8 mouse cellular contexts compared by ENCODE assay signal in the genomic region with DNA sequence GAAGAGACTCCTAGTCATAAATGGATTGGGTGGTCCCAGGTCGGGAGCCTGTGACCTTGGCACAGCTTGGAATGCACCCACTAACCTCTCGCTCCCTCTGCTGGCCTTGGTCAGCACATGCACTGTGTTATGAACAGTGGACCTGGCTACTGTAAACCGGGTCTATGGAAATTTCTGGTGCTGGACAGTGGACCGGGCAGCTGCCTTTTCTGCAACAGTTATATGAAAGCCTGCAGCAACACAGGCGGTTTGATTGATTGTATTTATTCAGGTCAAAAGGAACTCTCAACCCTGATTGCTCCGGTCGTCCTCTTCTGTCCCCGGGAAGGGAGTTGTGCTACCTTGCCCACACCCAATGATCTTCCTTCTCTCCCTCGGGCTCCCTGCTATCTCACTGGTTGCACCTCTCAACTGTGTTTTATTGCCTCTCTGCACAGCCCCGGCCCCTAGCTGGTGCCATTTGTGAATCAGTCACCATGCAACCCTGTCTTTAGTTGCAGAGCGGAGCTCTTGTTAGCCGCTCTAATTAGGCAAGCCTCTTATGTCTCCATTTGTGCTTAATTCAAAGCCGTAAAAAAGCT.
DNase-seq lines count a peak whose midpoint lies in the region; ATAC-seq lines count a peak whose summit lies in the region.

No protein-coding gene starts in this region.

- no peak overlapping the region for H3K27ac ChIP-seq in heart, embryonic 16.5 days (ENCODE audit: low read length)
- H3K27ac ChIP-seq in stomach, embryonic 16.5 days (ENCODE audit: low read length), result no peak overlapping the region

- no peaks in the 10 kb centered on the region for H3K27me3 ChIP-seq in heart, embryonic 16.5 days (ENCODE audit: control insufficient read depth, insufficient read depth, low read length)
- H3K27me3 ChIP-seq in stomach, embryonic 16.5 days (ENCODE audit: control insufficient read depth, insufficient read depth, low read length), result no peaks in the 10 kb centered on the region

- WGBS in heart, embryonic 16.5 days, result 41% methylated on average over 13 of the region's 13 CpGs
- 17% methylated on average over 13 of the region's 13 CpGs for WGBS in stomach, embryonic 16.5 days

- DNase-seq in frontal cortex, postnatal 14 days (ENCODE audit: low spot score in 2 of 2), result no peak
- peak; percentile 22 for DNase-seq in adrenal gland, adult 8-10 months
- DNase-seq in embryo, embryonic 11 days, result peak; percentile 83
- peak; percentile 62 for DNase-seq in kidney, postnatal 14 days
- DNase-seq in lung, postnatal 14 days, result peak; percentile 60

- H3K4me3 ChIP-seq in heart, embryonic 16.5 days (ENCODE audit: low read length), result no peak overlapping the region
- H3K4me3 ChIP-seq in stomach, embryonic 16.5 days (replicated peaks; ENCODE audit: low read length), result no peak overlapping the region

- H3K9me3 ChIP-seq in heart, embryonic 16.5 days (replicated peaks; ENCODE audit: control insufficient read depth, low read length), result no peaks in the 10 kb centered on the region
- H3K9me3 ChIP-seq in stomach, embryonic 16.5 days (replicated peaks; ENCODE audit: control insufficient read depth, low read length), result no peaks in the 10 kb centered on the region

- H3K36me3 ChIP-seq in heart, embryonic 16.5 days (ENCODE audit: control insufficient read depth, insufficient read depth), result no peaks in the 10 kb centered on the region
- H3K36me3 ChIP-seq in stomach, embryonic 16.5 days (ENCODE audit: control insufficient read depth, insufficient read depth, low read length), result no peaks in the 10 kb centered on the region

- peak; percentile 68 for ATAC-seq in frontal cortex, adult (ENCODE audit: low TSS enrichment)
- peak; percentile 67; the same call in 1 of the 2 replicates for ATAC-seq in heart, embryonic 16.5 days (replicated peaks; ENCODE audit: extremely low read depth, insufficient read depth, low FRiP score)
- peak; percentile 47; the same call in 1 of the 2 replicates for ATAC-seq in stomach, embryonic 16.5 days (ENCODE audit: insufficient read depth, low FRiP score)

- H3K9ac ChIP-seq in heart, embryonic 16.5 days (ENCODE audit: low read length), result no peak overlapping the region; the same call in 1 of the 2 replicates
- H3K9ac ChIP-seq in stomach, embryonic 16.5 days (ENCODE audit: low read length), result 0 out of 2 replicates have a peak overlapping the region, but pooled peaks have one; percentile 12

- peak overlapping the region; percentile 30 for H3K4me2 ChIP-seq in heart, embryonic 16.5 days (ENCODE audit: low read depth, low read length)
- H3K4me2 ChIP-seq in stomach, embryonic 16.5 days (ENCODE audit: low read depth, low read length), result peak overlapping the region; percentile 39

- peaks cover 3% of the 10 kb centered on the region for H3K4me1 ChIP-seq in heart, embryonic 16.5 days (ENCODE audit: control insufficient read depth, insufficient read depth, low read length)
- H3K4me1 ChIP-seq in stomach, embryonic 16.5 days (ENCODE audit: control insufficient read depth, insufficient read depth, low read length), result peaks cover 9% of the 10 kb centered on the region

Comparison
In these comparisons a context has a peak if more than half of its experiments do, and no peak if none do; other contexts are left out.
1. DNase-seq: peak in adrenal gland, adult 8-10 months (single experiment), embryo, embryonic 11 days (single experiment), kidney, postnatal 14 days (single experiment) and lung, postnatal 14 days (single experiment); none in frontal cortex, postnatal 14 days (0 of 2).
2. Peak in every context shown above with its lines, with median percentiles within 50 percentile points of each other: ATAC-seq.